Comparison of ENCODE assay signal across 9 mouse cellular contexts in the genomic region with DNA sequence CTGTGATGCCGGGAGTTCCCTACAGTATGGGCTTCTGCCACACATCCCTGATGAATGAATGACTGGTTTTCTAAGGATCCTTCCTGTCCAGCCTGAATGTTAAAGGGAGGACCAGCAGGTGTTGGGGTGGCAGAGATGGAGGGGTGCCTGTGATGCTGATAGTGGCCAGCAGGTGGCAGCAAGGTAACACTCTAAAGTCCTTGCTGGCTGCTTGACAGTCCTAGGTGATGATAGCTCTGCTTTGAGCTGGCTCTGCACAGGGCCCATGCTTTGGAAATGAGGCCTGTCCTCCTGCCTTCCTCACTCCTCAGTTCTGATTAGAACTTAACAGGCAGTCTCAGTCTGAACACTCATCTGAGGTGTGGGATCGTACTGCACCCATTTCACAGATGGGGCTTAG. TPM values are rescaled to one million over a fixed set of nuclear protein-coding genes. Genes with fewer than 3 reads are reported as not detected.
DNase-seq lines count a peak whose midpoint lies in the region; ATAC-seq and TF ChIP-seq lines count a peak whose summit lies in the region.
"Had no signal": no experiment of that assay in that cellular context is flagged by ENCODE, and none has a peak within 500 bp of the region (broad histone marks: within the 10 kb centered on the region; RNA-seq: fewer than 3 reads in every experiment).

No protein-coding gene starts in this region.

- no peaks in the 10 kb centered on the region for H3K36me3 ChIP-seq in forebrain, postnatal 0 days (ENCODE audit: insufficient read depth)
- no peaks in the 10 kb centered on the region for H3K36me3 ChIP-seq in hindbrain, embryonic 12.5 days
- H3K36me3 ChIP-seq: liver, embryonic 15.5 days had no signal

- H3K4me3 ChIP-seq in forebrain, postnatal 0 days (ENCODE audit: low read depth, low read length), result no peak overlapping the region
- no peak overlapping the region for H3K4me3 ChIP-seq in hindbrain, embryonic 12.5 days
- H3K4me3 ChIP-seq: liver, embryonic 15.5 days had no signal

- no peak overlapping the region for H3K27ac ChIP-seq in forebrain, postnatal 0 days (ENCODE audit: low read depth, low read length)
- H3K27ac ChIP-seq in hindbrain, embryonic 12.5 days, result no peak overlapping the region
- H3K27ac ChIP-seq: liver, embryonic 15.5 days had no signal

- no peaks in the 10 kb centered on the region for H3K9me3 ChIP-seq in forebrain, postnatal 0 days (ENCODE audit: low read length)
- no peaks in the 10 kb centered on the region for H3K9me3 ChIP-seq in hindbrain, embryonic 12.5 days (replicated peaks)
- H3K9me3 ChIP-seq: liver, embryonic 15.5 days had no signal

- peak; percentile 46 for ATAC-seq in forebrain, postnatal 0 days
- peak; percentile 26; the same call in 1 of the 2 replicates for ATAC-seq in hindbrain, embryonic 12.5 days (ENCODE audit: low FRiP score)

- peaks cover 7% of the 10 kb centered on the region; the same call in 1 of the 2 replicates for H3K4me1 ChIP-seq in forebrain, postnatal 0 days (ENCODE audit: insufficient read depth)
- H3K4me1 ChIP-seq in hindbrain, embryonic 12.5 days, result peaks cover 50% of the 10 kb centered on the region
- H3K4me1 ChIP-seq: liver, embryonic 15.5 days had no signal

- H3K27me3 ChIP-seq in forebrain, postnatal 0 days (ENCODE audit: insufficient read depth, low read length), result no peaks in the 10 kb centered on the region; the same call in 1 of the 2 replicates
- H3K27me3 ChIP-seq in hindbrain, embryonic 12.5 days, result peaks cover 75% of the 10 kb centered on the region

- no peak overlapping the region for H3K4me2 ChIP-seq in forebrain, postnatal 0 days (ENCODE audit: low read depth)
- H3K4me2 ChIP-seq in hindbrain, embryonic 12.5 days (replicated peaks), result no peak overlapping the region
- H3K4me2 ChIP-seq: liver, embryonic 15.5 days had no signal

- peak; percentile 71 for DNase-seq in R1 (ENCODE audit: low read depth, low spot score)
- DNase-seq in cerebellum, adult 18-20 months, result peak; percentile 90 to 94
- peak; percentile 92 for DNase-seq in forebrain, postnatal 0 days
- DNase-seq in layer of hippocampus, adult 9-11 months, result peak; percentile 76
- peak; percentile 86 for DNase-seq in lung, postnatal 36 days
- DNase-seq in right cerebral cortex, postnatal 10 days (ENCODE audit: low spot score in 2 of 2), result peak; percentile 85 to 88
- peak; percentile 56 for DNase-seq in urinary bladder, adult 2 months (ENCODE audit: low spot score)

- whole genome bisulfite sequencing in forebrain, postnatal 0 days, result 40% methylated on average over 2 of the region's 2 CpGs
- 41% methylated on average over 2 of the region's 2 CpGs for WGBS in hindbrain, embryonic 12.5 days

- peak; percentile 100 for TF ChIP-seq CTCF in forebrain, postnatal 0 days (IDR thresholded peaks at IDR 0.05; ENCODE audit: low read depth)

- H3K9ac ChIP-seq in forebrain, postnatal 0 days, result no peak overlapping the region
- H3K9ac ChIP-seq in hindbrain, embryonic 12.5 days, result no peak overlapping the region
- H3K9ac ChIP-seq: liver, embryonic 15.5 days had no signal

RNA-seq across cellular contexts. Expression of gene 1700025C18Rik, which starts 15.6 kb away (rescaled TPM):
- total RNA-seq in forebrain, postnatal 0 days (2014; rRNA removed), result not detected in 2 replicates
- polyA plus RNA-seq in forebrain, postnatal 0 days (2015; fragmentation: Nextera tagmentation; extraction: Ambion mirVana), result not detected in 2 replicates
- not detected in 2 replicates for polyA plus RNA-seq in hindbrain, embryonic 12.5 days (2016; fragmentation: Nextera tagmentation; extraction: Ambion mirVana)
- polyA plus RNA-seq in urinary bladder, adult 2 months (2012; rRNA removed), result not detected in 2 replicates
- polyA plus RNA-seq: liver, embryonic 15.5 days had no signal

RNA-seq across cellular contexts. Expression of gene Cd40, which starts 19.5 kb away (rescaled TPM):
- 5.0 TPM in 2 replicates for total RNA-seq in forebrain, postnatal 0 days (2014; rRNA removed)
- 4.7 and 7.0 TPM in 2 replicates for polyA plus RNA-seq in forebrain, postnatal 0 days (2015; fragmentation: Nextera tagmentation; extraction: Ambion mirVana)
- 5.4 and 6.8 TPM in 2 replicates for polyA plus RNA-seq in hindbrain, embryonic 12.5 days (2016; fragmentation: Nextera tagmentation; extraction: Ambion mirVana)
- polyA plus RNA-seq in urinary bladder, adult 2 months (2012; rRNA removed), result 8.6 and 9.5 TPM in 2 replicates

RNA-seq across cellular contexts. Expression of gene Ncoa5, which starts 40.3 kb away (rescaled TPM):
- total RNA-seq in forebrain, postnatal 0 days (2014; rRNA removed), result 81.8 and 96.3 TPM in 2 replicates
- 49.2 and 64.4 TPM in 2 replicates for polyA plus RNA-seq in forebrain, postnatal 0 days (2015; fragmentation: Nextera tagmentation; extraction: Ambion mirVana)
- 126 and 129 TPM in 2 replicates for polyA plus RNA-seq in hindbrain, embryonic 12.5 days (2016; fragmentation: Nextera tagmentation; extraction: Ambion mirVana)
- polyA plus RNA-seq in urinary bladder, adult 2 months (2012; rRNA removed), result 30.9 and 33.6 TPM in 2 replicates
